Mouse (Mus musculus) bone marrow, adult 2 months (tissue): ENCODE results near the gene Col6a5.

ENCODE experiments used
- CTCF ChIP-seq: fragments of 200-500 bp; IDR thresholded peaks from 2 replicates; pipeline ENCODE4 v1.5.1; 2011; ENCODE audit warnings: low read length, control low read depth; ENCODE audit not compliant: control insufficient read depth, insufficient read depth
- POLR2A ChIP-seq: fragments of 200-500 bp; IDR thresholded peaks from 2 replicates; pipeline ENCODE4 v1.6.1; 2011; ENCODE audit warnings: low read depth, mild to moderate bottlenecking, control low read depth, low read length, borderline replicate concordance; ENCODE audit not compliant: control insufficient read depth

DNA sequence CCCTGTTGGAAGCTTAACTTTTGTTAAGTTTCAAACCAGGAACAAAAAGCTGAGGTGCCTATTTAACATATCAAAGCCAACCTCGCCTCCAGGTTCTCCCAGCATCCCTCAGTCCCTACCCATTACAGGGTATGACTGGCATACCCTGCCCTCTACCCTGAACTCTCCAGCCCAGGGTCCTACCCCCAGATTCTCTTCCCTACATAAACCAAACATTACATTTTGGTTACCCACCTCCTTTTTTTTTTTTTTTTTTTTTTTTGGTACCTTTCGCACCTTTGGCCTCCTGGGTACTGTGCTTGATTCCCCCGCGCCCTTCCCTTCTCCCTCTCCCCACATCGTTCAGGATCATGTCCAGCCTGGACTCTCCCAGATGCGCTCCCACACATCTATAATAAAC, 15.9 kb upstream of the Col6a5 start:
- TF ChIP-seq POLR2A (no peak), CTCF (no peak)
